Mouse (Mus musculus) olfactory bulb, adult 2 months (tissue): ENCODE results near the gene Rab44. TPM values are rescaled to one million over a fixed set of nuclear protein-coding genes. Genes with fewer than 3 reads are reported as not detected.

Experiments used
- H3K27ac ChIP-seq: fragments of 200-500 bp; 2 replicates; pipeline ENCODE4 v1.5.1; 2012; ENCODE audit warnings: low read depth, low read length; ENCODE audit not compliant: insufficient read depth
- H3K4me1 ChIP-seq: fragments of 200-500 bp; 2 replicates; pipeline ENCODE4 v1.6.1; 2012; ENCODE audit warnings: low read length; ENCODE audit not compliant: control insufficient read depth, insufficient read depth
- H3K4me3 ChIP-seq: fragments of 200-500 bp; 2 replicates; pipeline ENCODE4 v1.5.1; 2012; ENCODE audit warnings: mild to moderate bottlenecking, low read depth, low read length, moderate library complexity; ENCODE audit not compliant: insufficient read depth
- CTCF ChIP-seq: fragments of 200-500 bp; IDR thresholded peaks from 2 replicates; pipeline ENCODE4 v1.5.1; 2012; ENCODE audit warnings: low read depth, mild to moderate bottlenecking, low read length, moderate library complexity; ENCODE audit not compliant: insufficient read depth
- POLR2A ChIP-seq: fragments of 200-500 bp; IDR thresholded peaks from 2 replicates; pipeline ENCODE4 v1.6.1; 2012; ENCODE audit warnings: mild to moderate bottlenecking, low read depth, low read length, moderate library complexity; ENCODE audit not compliant: insufficient read depth
- WGBS: fragments of 180-500 bp; shearing (Covaris S2); methylation state at CpG from one replicate; pipeline ENCODE4 v1.1.7; 2018; 5-methylcytosine and 5-hydroxymethylcytosine counted together
- polyA plus RNA-seq: library from polyadenylated mRNA; stranded (reverse); fragments of >200 nt; gene quantifications from 2 replicates; pipeline ENCODE4 v1.2.4, GENCODE M21; 2012; ENCODE audit warnings: low replicate concordance; ENCODE audit not compliant: missing spikeins, insufficient read depth, insufficient read length

The Rab44 gene
- polyA plus RNA-seq, 1 experiment = not detected

DNA sequence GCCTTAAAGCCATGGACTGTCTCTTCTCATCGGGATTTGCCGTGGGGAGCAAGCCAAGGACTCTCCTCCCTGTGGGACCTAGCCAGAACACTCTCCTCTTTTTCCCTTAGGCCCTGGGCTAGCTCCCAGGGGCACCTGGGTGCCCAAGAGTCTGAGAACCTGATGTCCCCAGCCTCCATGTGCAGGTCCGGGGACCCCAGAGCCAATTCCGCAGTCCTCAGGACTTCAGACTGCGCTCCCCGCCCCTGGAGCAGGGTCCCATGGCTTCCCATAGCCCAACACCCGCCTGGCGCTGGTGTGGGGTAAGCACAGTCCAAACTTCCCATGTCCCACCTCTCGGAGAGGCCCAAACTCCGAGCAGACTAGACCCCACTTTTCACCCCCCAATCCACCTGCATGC is 28.7 kb upstream of the Rab44 start:
- H3K4me3 ChIP-seq = no peak overlapping the region
- WGBS = 84% methylated on average over 10 of the region's 10 CpGs
- peaks cover 20% of the 10 kb centered on the region for H3K4me1 ChIP-seq
- H3K27ac ChIP-seq = no peak overlapping the region
- TF ChIP-seq POLR2A (no peak), CTCF (no peak)

DNA sequence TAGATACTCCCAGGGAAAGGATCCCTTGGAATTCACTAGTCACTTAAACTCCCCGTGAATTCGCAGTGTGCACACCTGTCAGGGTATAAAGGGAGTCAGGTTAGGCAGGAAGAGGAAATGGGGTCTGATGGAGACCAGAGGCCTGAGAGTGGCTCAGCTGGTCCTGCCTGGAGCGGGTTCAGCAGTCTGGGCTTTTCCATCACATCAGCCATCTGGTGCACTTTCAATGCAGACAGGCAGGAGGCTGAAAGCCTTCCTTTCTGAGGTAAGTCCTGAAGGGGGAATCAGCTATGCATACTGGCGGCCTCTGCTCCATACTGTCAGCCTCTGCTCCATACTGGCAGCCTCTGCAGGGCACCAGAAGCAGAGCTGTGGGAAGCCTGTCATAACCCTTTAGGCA is 27.0 kb upstream of the Rab44 start:
- no peak overlapping the region for H3K4me3 ChIP-seq
- TF ChIP-seq POLR2A (no peak), CTCF (no peak)
- H3K27ac ChIP-seq = no peak overlapping the region
- 90% methylated on average over 4 of the region's 4 CpGs for WGBS
- H3K4me1 ChIP-seq = peaks cover 5% of the 10 kb centered on the region

DNA sequence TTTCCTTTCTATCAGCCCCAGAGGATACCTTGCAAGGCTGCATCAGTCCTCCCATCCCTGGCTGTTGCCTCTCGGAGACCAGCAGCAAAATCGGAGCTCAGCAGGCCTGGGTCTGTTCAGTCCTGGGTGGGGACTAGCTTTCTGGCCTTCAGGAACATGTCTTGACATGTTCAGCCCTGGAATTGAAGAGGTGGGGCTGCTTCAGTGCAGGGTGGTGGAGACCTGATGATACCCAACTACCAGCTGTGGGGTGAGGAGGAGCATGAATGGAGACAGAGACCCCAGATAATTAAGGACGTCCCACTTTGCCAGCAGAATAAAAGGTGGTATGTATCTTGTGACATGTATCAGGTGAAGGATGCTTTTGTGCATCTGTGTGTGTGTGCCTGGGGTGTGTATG is 23.2 kb upstream of the Rab44 start, which contains the start of gene Cdkn1a:
Gene Cdkn1a (plus strand): TSS at position 201 of the 400 bp plus-strand sequence.
- TF ChIP-seq CTCF = no peak
- TF ChIP-seq POLR2A = no peak
- Histone ChIP-seq H3K4me3 (no peak within 1 kb of the TSS), H3K27ac (no peak within 1 kb of the TSS), H3K4me1 (peaks cover 10% of the 10 kb centered on the region; the same call in 1 of the 2 replicates)
- 87% methylated on average over 3 of the region's 3 CpGs for WGBS

DNA sequence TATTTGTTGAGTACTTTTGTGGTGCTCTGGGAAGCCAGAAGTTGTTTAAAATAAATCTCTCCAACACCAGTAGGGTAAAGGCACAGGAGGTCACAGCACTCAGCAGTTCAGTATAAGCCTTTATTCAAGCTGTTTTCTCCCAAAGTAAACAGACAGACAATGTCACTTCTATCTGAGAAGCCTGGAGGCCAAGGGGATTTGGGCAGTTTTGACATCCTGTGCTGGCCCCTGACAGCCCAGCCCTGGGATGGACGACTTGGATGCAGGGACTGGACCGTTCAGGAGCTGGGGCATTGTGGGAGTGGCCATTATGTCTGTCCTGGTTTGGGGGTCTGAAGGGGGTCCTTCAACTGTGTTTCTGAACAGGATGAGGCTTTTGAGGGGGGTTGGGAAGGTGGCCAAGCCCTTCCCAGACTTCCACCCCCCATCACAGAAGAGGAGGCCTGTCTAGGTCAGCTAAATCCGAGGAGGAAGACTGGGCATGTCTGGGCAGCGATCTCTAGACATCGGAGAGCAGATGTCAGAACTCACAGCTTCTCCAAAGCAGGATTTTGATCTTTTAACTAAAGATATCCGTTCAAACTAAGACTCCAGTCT is 22.5 kb upstream of the Rab44 start:
- TF ChIP-seq CTCF (no peak), POLR2A (no peak)
- Histone ChIP-seq H3K4me1 (peaks cover 10% of the 10 kb centered on the region; the same call in 1 of the 2 replicates), H3K27ac (no peak overlapping the region), H3K4me3 (no peak overlapping the region)
- WGBS = 59% methylated on average over 6 of the region's 6 CpGs

DNA sequence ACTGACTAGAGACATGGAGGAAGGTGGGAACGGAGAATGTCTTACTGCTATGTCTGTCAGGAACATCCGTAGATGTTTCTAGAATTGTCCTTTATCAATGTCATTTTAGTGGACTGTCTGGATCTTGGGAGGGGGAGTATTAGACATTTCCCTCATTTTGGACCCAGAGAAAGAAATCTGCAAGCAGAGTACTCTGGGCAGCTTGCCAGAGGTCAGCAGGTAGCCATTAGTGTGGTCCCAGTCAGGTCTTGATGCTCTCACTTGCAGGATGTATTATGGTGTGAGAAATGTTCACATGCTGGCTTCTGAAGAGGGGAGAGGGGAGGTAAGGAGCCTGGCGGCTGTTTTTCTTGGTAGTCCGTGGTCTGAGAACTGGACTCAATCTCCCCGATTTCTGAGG is 21.4 kb upstream of the Rab44 start:
- no peak overlapping the region for H3K4me3 ChIP-seq
- TF ChIP-seq CTCF (no peak), POLR2A (no peak)
- 73% methylated on average over 5 of the region's 5 CpGs for WGBS
- H3K4me1 ChIP-seq = peaks cover 14% of the 10 kb centered on the region; the same call in 1 of the 2 replicates
- H3K27ac ChIP-seq = no peak overlapping the region

DNA sequence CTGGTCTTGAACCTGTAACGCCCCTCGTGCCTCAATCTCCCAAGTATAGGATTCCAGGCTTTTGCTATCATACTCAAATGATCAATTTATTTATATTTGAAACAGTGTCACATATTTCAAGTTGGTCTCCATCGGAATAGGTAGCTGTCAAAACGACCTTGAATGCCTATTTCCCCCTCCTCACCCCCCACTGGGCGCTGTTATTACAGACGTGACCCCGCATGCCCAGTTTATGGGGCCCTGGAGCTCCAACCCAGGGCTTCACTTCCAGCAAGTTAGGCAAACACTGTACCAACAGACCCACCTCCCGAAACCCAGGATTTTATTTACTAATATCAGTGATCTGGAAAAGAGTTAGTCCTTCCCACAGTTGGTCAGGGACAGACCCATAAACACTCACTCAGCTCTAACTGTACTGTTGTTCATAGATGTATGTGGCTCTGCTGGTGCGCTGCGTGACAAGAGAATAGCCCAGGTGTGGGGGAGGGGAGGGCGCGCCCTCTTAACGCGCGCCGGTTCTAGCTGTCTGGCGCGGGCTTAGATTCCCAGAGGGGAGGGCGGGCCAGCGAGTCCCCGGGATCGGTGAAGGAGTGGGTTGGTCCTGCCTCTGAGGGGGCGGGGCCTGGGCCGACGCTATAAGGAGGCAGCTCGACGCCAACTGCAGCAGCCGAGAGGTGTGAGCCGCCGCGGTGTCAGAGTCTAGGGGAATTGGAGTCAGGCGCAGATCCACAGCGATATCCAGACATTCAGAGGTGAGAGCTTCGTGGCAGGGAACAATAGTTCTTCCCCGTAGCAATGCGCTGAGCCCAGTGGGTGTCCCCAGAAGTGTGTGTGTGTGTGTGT is 20.6 kb upstream of the Rab44 start:
- TF ChIP-seq CTCF = no peak
- TF ChIP-seq POLR2A = peak; percentile 98
- Histone ChIP-seq H3K4me1 (peaks cover 14% of the 10 kb centered on the region; the same call in 1 of the 2 replicates), H3K27ac (peak overlapping the region; percentile 68), H3K4me3 (peak overlapping the region; percentile 55)
- 13% methylated on average over 36 of the region's 36 CpGs for WGBS

DNA sequence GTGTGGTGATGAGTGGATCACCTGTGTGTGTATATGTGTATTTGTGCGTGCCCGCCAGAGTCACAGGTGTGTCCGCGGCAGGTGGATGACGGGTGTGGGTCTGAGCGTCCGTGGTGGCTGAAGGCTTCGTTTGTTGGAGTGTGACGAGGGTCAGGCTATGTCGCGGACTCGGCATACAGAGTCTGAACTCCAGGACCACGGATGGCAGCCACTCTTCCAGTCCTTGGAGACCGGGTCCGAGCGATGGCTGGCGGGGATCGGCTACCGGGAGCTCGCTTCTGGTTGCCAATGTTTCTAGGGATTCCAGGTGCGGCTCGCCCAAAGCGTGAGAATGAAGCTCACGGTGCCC is 20.0 kb upstream of the Rab44 start:
- peaks cover 14% of the 10 kb centered on the region; the same call in 1 of the 2 replicates for H3K4me1 ChIP-seq
- WGBS = under 1% methylated on average over 24 of the region's 24 CpGs
- TF ChIP-seq CTCF (no peak), POLR2A (no peak)
- peak overlapping the region; percentile 68 for H3K27ac ChIP-seq
- H3K4me3 ChIP-seq = peak overlapping the region; percentile 55

DNA sequence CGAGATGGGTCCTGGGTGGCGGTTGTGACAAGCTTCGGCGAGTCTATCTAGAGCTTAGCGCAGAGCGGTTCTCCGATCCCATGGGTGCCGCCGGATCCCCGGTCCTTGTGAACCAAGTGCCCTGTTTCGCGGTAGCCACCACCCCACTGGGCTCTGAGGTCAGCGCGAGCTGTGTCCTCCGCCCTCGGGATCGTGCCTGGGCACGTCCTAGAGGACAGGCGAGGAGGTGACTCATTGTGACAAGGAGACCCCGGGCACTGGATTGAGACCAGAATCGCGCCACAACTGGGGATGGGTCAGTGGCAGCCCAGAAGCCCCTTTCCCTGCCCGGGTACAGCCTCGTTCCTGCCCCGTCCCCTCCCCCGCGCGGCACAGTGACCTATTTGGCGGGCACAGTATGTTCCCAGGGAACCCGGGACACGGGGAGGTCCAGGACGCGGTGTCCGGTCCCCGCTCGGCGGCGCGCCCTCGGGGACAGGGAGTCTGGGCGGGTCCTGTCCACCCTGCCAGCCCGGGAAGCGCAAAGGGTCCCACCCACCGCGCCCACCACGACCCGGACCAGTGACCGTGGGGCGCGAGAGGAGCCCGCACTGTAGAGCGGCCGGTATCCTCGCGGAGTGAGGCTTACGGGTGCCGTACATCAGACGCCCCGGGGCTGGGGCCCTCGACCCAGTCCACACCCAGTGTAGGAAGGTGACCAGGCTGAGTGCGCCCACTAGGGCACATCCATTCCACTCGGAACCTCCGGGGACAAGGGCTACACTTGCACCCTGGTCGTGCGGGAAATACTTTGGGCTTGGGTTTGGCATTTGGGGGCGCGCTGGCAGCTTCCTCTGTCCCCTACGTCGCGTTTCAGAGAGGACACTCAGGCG is 19.4 kb upstream of the Rab44 start:
- under 1% methylated on average over 70 of the region's 71 CpGs for WGBS
- H3K27ac ChIP-seq = peak overlapping the region; percentile 68
- TF ChIP-seq CTCF = no peak
- TF ChIP-seq POLR2A = no peak; the same call in 1 of the 2 replicates
- peak overlapping the region; percentile 55 for H3K4me3 ChIP-seq
- H3K4me1 ChIP-seq = peaks cover 14% of the 10 kb centered on the region; the same call in 1 of the 2 replicates

DNA sequence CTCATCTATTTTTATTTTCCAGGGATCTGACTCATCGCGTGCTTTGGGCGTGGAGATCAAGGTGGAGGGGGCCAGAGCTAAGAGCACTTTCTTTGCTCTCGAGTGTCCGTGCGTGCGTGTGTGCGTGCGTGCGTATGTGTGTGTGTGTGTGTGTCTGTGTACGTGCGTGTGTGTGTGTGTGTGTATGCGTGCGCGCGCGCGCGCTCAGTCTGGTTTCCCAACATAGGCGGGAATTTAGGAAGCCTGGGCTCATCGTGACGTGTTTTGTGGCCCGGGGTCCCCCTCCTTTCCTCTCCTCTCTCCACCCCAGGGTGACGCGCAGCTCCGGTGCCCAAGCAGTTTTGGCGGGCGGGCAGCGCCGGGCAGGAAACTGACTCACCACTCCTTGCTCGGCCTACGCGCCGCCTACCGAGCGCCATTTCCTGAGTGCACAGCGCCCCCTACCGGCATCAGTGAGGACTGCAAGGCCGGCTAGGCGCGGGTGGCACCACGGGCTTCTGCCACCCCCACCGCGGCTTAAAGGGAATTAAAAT is 18.7 kb upstream of the Rab44 start:
- under 1% methylated on average over 44 of the region's 44 CpGs for WGBS
- H3K27ac ChIP-seq = peak overlapping the region; percentile 68
- peak overlapping the region; percentile 55 for H3K4me3 ChIP-seq
- H3K4me1 ChIP-seq = peaks cover 14% of the 10 kb centered on the region; the same call in 1 of the 2 replicates
- TF ChIP-seq CTCF (peak; percentile 98), POLR2A (peak; percentile 35; the same call in 1 of the 2 replicates)
